Mouse (Mus musculus) c-Kit-positive CD71-negative TER-119-negative erythroid progenitor cells, embryonic 14.5 days (primary cell): ENCODE results near the gene Zg16.

Experiments
- DNase-seq: peaks from one replicate; pipeline ENCODE4 v3.0.0-alpha.2; 2013; ENCODE audit warnings: low read depth

Gene Zg16

DNA sequence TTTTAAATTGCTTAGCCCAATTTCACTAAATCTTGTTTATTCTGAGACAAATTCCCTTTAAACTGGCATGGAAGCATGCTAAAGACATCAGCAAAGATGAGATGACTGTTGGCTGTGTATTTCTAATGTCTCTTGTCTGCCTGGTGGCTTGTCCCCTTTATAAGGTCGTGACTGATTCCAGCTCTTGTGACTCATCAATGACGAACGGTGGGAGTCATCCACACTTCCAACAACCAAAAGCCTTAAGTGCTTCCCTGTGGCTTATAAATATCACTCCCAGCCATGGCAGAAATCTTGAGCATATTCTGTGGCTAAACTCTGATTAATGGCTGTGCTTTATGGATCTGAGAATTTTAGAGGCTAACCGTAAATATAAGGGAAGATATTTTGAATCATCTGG, 20.8 kb downstream of the Zg16 start:
- no peak for DNase-seq

DNA sequence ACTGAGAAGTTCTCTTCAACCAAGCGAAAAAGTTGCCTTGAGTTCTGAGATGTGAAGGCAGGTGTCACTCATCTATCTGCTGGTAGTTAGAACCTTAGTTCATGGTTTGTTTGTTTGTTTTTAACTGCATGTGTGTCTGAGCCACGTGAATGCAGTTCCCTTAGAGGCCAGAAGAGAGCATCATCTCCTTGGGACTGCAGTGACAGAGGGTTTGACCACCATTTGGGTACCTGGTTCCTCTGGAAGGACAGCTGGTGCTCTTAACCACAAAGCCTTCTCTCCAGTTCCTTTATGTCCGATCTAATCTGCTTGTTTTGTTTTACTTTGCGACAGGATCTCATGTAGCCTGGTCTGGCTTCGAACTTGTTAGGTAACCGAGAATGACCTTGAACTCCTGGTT, 21.6 kb downstream of the Zg16 start:
- DNase-seq = no peak

DNA sequence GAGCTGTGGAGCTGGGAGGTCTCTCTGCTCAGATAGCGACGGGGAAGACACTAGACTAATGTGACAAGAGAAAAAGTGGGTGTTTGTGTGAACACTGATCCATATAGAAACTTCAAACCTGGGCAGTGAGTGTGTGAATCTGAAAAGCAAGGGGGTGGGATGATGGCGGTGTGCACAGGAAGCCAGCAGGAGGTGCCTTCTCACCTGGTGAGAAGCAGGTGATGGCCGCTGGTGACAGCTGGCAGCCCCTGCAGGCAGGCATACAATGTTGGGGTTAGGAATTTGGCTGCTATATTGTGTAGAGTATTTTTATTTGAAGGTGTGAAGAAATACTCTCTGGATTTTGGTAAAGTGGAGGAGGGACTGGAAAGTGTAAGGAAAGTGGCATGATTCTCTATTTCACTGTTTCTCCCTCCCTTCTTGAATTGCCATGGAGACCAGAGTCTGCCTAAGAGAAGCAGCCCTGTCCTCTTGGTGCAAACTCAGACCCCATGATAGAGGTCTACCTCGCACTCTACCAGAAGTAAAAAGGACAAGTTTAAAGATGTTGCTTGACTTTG, 32.0 kb downstream of the Zg16 start:
- DNase-seq = no peak

DNA sequence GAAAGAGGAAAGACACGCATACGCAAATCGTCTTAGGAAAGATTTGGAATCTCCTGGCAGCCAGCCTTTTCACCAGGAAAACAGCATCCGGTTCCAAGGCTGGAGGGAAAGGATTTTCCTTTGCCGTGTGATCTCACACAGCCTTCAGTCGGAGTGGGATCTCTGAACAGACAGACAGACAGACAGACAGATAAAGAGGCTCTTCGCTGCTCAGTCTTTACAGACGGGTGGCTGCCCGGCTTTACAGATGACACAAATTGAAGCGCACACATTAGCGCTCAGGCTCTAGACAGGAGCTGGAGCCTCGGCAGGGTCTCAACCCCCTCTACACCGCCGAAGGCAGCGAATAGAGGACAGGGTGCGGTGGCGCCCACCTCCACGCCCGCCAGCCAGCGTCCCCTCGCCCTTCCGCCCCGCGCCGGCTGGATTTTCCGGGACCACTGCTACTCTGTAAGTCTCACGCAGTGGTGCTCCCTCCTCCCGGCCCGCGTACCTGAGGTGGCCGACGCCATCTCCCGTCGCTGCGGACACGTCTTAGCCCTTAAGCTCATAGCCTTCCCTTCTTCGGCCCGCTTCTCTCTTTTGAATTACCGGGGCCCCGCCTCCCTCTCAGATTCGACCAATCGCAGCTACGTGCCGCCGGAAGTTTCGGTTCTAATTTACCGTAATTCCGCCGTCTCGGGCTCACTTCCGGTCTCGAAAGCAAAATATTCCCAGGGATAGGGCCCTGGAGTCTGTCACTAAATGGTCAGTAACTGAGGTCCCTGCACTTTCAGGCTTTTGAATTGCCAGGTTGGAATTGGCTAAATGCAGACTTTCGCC, 45.1 kb downstream of the Zg16 start, which contains the start of gene Kif22:
Gene Kif22 (minus strand): TSS at position 621 of the 822 bp plus-strand sequence.
- DNase-seq = peak; percentile 82

DNA sequence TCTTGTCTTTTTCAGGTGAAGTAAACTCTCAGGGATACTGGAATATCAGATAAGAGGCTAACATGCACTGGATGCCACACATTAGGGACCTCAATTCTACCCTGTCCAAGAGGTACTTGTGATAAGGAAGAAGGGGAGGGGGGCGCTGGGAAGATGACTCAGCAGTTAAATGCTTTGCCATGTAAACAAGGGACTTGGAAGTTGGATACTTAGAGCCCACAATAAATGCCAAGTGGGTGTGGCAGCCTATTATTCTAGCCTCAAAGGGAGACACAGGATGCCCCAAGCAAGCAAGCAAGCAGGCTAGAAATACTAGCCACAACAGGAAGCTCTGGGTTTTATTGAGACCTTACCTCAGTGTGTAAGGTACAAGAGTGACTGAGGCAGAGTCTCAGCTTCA, 55.9 kb downstream of the Zg16 start:
- DNase-seq = no peak

DNA sequence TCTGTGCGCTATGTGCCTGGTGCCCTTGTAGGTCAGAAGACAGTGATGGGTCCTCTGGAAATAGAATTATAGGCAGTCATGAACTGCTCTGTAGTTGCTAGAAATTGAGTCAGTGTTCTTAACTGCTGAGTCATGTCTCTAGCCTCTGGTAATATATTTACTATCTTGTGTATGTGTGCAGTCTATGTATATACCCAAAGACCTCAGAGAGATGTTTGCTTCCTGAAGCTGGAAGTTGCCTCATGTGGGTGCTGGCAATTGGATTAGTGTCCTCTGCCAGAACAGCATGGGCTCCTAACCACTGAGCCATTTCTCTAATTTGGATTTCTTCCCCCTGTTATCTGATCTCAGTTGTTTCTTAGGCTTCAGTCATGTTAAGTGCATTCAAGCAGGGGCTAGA, 57.0 kb downstream of the Zg16 start:
- no peak for DNase-seq

DNA sequence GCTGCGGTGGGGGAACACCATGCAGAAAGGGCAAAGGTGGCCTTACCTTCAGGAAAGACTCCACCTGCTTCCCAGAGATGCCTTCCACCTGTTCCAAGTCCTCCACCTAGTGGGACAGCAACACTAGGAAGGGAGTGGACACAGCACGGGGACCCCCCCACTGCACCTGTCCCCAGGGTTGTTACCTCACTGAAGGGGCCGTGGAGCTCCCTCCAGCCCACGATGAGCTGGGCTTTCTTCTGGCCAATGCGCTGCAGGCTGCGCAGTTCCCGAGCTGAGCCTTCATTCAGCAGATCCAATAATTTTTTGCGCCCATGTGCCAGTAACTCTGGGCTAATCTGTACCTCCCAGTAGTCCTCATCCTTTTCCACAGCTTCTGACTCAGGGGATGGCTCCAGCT, 59.2 kb downstream of the Zg16 start:
- no peak for DNase-seq

DNA sequence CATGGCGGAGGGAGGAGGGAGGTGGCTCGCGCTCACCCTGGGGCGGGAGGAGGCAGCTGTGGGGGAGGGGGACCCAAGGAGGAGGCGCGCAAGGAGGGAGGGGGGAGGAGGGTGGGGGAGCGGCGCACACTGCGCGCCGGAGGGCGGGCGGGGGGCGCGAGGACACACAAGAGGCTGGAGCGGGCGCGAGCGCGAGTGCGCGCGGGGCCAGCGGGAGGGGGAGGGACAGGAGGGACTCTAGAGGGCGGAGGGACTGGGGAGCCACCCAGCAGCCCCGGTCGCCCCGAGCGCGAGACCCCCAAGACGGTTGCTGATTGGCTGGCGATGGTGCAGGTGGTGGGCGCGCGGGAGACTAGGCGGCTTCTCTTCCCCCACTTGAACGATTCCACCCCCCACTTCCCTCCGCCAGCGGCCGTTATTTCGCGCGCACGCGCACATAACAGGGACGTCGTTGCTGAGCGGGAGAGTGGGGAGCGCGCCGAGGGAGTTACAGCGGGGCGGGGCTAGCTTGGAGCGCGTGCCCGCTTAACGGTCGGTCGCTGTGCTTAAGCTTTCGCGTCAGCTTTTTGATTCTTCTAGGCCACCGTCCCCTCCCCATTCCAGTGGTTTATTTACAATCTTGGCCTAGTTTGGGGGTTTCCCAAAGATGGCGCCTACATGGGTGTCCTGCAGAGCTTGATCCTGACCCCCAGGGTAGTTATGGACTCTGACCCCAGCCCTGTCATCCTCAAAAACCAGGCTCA, 60.0 kb downstream of the Zg16 start, which contains the start of gene Maz:
Gene Maz (minus strand): TSS at position 54 of the 743 bp plus-strand sequence.
- peak; percentile 99 for DNase-seq

DNA sequence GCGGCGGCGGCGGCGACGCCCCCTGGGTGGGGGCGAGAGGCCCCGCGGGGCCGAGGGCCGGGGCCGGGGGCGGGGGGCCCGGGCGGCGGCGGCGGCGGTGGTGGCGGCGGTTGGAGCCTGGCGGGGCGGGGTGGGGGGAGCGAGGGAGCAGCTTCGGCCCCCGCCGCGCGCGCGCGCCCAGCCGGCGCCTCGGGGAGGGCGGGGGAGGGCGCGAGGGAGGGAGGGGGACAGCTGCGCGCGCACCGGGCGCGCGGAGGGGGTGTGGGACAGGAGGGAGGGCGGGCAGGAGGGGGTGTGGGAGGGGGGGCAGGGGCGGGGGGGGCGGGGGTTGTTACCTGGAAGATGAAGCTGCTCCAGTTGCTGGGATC, 60.5 kb downstream of the Zg16 start:
- DNase-seq = no peak

DNA sequence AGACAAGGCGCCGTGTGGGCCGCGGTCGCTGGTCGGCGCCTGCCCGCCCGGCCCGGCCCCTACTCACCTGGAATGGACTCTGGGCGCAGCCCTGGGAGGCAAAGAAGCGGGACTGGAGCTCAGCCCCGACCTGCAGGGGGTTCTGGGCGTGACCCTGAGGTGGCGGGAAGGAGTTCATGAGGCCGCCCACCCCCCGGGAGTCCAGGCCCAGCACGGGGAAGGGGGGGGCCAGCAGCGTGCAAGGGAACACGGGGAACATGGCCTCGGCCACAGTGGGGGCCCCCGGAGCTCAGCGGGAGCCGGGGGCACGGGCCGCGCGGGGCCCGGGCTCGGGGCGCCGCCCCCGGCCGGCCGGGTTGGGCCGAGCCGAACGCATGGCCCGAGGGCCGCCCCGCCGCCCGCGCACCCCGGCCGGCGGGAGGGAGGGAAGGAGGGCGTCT, 60.9 kb downstream of the Zg16 start:
- no peak for DNase-seq

DNA sequence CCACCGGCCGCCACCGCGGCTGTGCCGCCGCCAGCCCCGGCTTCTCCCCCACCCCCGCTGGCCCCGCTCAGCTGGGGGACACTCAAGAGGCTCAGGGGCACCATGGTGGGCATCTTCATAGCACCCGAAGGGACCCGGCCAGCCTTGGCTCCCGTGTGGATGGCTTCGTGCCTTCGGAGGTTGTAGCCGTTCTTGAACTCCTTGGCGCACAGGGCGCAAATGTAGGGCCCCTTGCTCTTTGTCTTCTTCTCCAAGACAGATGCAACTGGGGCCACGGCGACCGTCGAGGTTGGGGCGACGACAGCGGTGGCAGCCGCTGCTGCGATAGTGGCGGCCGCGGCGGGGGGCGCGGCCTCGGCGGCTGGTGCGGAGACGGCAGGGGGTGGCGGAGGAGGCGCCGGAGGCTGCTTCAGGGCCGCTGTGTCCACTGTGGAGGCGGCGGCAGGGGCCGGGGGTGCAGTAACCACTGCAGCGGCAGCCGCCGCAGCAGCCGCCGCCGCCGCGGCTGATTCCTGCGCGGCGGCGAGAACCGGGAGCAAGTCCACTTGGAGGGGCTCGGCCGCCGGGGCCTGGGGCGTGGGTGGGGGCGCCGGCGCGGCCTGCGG, 61.5 kb downstream of the Zg16 start:
- DNase-seq = no peak

DNA sequence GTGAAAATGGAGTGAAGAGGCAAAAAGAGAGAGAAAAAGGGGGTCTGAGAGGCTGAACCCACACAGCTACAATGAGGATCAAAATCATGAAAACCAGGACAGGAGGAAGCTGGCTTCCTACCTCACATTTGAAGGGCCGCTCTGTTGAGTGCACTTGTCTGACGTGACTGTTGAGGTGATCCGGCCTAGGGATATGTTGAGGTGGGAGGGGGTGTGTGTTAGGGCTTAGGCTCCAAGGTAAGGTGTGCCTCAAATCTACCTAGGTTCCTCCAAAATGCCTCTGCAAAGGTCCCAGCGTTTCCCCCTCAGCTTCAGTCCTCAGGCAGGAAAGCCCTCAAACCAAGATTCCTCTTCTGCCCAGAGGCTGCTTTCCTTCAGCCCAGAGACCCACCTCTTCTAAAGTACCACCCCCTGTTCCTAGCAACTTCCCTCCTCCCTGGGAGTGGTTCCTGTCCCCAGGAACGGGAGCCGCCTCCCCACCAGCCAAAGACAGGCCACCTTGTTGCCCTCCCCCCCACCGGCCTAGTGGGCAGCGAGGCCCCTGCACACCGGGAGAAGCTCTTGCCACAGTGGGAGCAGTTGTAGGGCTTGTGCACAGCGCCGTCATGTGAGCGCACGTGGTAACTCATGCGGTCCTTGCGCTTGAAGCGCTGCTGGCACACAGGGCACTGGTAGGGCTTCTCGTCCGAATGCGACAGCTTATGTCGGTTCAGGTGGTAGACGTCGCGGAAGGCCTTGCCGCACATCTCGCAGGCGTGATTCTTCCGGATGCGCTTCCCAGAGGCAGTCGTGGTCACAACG, 62.2 kb downstream of the Zg16 start:
- peak; percentile 58 for DNase-seq

DNA sequence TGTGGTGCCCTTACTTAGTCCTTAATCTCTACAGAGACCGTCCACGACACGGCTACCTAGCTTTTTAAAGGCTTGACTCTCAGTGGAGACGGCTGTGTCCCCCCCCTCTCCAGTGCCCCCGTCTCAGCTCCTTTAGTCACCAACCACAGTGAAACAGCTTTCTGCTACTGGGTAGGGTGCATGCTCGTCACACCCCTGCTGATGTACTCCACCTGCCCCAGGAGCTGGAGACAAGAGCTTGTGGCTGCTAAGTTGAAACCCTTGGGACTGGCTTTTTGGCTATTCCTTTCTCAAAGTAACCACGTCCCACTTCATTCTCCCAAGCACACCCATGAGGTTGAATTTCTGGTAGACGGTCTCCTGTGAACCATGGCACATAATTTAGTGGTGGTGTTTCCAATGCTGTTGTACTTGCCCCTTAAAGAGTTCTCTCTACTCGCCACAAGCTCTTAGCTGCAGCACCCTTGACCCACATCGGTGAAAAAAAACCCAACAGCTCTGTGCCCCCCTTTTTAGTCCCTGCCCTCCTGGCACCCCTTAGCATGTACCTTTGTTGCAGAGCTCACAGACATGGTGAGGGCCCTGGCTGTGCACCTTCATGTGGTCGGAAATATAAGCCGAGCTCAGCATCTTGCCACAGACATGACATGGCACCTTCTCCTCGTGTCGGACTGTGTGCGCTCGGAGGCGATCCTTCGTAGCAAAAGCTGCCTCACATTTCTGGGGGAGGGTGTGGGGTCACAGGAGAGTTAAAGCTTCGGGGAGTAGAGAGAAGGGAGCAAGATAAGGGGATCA, 63.0 kb downstream of the Zg16 start:
- DNase-seq = no peak

DNA sequence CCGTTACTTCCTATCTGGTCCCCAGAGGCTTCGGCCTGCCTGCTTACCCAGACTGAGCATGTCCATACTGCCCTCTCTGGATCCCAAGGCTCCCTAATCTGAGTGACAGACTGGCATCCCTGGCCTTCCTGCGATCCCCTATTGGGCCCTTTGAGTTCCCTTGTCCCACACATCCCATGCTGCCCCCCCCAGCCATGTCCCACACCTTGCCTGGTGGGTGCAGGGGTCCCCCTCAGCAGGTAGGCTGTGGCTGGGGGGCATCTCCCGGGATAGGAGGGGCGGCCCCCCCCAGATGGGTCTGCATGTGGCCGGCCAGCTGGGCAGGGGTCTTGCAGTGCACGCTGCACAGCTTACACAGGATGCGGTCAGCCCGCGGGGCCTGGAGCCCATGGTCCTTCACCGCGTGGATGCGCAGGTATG, 63.8 kb downstream of the Zg16 start:
- DNase-seq = no peak

DNA sequence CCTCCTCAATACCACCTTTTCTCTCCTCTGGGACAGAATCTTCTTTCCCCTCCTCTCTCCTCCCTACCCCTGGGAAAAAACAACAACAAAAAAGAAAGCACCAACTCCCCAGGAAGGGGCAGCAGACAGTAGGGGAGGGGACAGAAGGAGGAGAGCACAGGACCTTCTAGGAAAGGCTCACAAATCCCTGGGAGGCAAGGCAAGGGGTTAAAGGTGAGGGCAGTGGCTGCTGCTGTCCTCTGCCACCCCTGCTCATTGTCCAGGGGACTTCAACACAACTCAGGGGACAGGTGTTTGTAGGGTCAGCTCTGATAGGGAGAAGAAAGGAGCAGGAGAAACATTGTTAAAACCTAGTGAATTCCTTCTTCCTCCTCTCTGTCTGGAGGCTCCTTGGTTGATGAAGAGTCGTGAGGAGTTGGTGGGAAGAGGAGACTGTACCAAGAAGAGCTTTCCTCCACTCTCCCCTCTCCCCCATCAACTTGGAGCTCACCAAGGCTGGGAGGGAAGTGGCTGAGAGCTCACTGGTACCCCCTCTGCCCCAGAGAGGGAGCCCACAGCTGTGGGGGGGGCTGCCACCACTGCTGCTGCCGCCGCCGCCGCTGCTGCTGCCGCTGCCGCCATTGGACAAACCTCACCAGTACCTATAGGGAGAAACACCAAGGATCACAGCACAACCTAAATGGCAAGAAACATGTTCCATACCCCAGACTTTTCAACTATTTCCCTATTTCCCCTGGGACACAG, 64.4 kb downstream of the Zg16 start:
- DNase-seq = no peak

DNA sequence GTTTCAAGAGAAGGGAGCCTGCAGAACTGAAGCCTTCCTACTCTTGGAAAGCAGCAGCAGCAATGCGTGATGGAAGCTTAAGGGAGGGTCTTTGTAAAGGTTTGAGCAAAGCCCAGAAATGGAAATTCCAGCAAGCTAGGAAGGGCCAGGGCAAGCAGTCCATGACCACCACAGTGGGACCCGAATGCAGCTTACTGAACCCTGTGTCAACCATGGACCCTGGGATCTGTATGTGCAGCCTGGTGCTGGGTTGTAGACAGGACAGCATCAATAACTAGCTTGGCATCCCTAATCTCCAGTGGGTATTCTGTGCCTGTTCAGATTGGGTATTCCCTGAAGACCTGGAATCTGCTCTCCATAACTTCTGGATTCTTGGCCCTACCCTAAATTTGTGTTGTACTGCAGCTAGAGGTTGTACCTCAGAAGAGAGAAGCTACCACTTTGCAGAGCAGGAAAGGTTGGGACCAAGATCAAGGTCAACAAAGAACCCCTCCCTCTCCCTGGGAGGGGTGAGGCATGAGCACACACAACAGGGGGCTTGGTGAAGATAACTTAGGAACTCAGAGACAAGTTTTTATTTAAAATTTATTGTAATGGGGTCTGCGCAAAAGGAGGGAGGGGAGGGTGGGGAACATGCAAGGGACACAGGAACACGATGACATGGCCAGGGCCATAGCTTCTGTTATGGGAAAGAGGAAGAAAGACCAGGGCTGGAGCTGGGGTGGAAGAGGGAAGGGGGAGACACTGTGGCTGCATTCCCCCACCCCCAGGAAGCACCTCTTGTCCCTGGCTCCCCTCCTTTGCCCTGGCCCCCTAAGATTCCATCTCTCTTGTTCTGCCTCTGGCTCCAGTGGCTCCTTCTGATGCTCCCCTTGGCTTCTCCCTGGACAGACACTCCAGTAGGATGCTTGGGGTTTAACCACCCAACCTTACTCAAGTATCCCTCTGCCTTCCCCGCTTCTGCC, 65.3 kb downstream of the Zg16 start:
- DNase-seq = no peak

DNA sequence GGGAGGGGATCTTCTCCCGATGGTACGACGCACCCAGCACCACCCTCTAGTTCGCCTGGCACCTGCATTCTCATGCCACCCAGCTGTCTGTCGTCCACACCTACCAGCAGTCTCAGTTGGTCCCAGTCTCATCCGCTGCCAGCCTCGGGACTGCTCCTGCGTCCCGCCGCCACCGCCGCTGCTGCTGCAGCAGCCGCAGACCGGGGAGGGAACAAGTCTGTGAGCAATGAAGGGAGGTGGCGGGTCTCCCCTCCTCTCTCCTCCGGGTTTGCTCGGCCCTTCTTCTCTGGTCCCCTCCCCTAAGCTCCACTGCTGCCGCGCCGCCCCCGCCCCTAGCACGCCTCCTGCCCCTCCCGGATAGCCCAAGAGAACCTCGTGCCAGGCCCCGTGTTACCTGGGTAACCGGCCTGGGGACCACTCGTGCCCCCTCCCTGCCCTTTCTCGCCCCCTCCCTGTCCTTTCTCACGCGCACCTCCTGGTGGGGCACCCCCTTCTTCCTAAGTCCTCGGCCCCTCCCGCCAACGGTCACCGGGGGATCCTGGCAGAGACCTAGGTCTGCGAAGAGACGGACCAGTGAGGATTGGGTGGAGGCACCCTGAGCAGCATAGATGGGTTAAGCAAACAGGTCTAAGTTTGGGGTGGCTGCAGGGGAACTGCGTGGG, 66.1 kb downstream of the Zg16 start, which contains the start of the genes Gm42742 and Prrt2:
Gene Gm42742 (minus strand): TSS at position 197 of the 662 bp plus-strand sequence.
Gene Prrt2 (minus strand): TSS at position 311 of the 662 bp plus-strand sequence.
- DNase-seq = no peak

DNA sequence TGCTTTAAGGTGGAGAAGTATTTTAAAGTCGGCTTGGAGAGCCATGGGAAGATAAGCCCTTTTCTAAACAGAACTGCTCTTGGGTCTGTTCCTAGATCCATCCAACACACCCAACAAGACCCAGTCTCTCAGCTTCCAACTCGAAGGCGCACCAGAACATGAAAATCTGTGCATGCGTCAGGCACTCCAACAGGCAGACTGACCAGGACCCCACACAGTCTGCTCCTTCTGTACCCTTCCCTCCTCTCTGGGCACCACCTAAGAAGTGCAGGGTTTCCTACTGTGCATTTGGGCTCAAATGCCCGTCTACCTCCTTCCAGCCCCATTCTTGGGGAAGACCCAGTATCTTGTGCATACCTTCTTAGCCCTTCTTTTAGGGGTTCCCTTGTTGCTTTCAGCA, 66.6 kb downstream of the Zg16 start:
- no peak for DNase-seq
